Mouse (Mus musculus) forebrain, embryonic 11.5 days (tissue): ENCODE measurements around the gene Lin52. TPM values are rescaled to one million over a fixed set of nuclear protein-coding genes. Genes with fewer than 3 reads are reported as not detected.
A peak's percentile ranks its signal among the peaks of the same experiment; 100 is the strongest.

Experiments used
- ATAC-seq: fragments of 200-750 bp; cut with Nextera tagmentation; replicated peaks from 2 replicates; pipeline ENCODE4 v1.8.0; 2017; ENCODE audit warnings: moderate TSS enrichment; ENCODE audit not compliant: low FRiP score
- DNase-seq: peaks from one replicate; pipeline ENCODE4 v3.0.0-alpha.2; 2017; ENCODE audit warnings: low spot score
- H3K27ac ChIP-seq: fragments of 300-500 bp; sonication (generic); 2 replicates; pipeline ENCODE4 v1.5.1; 2014; ENCODE audit warnings: low read depth, low read length
- H3K27me3 ChIP-seq: fragments of 300-500 bp; sonication (generic); 2 replicates; pipeline ENCODE4 v1.6.1; 2014; ENCODE audit warnings: mild to moderate bottlenecking, low read length, mixed read lengths; ENCODE audit not compliant: control insufficient read depth, insufficient read depth
- H3K36me3 ChIP-seq: fragments of 300-500 bp; sonication (generic); 2 replicates; pipeline ENCODE4 v1.6.1; 2014; ENCODE audit warnings: mild to moderate bottlenecking, low read length, moderate library complexity, mixed read lengths; ENCODE audit not compliant: control insufficient read depth, insufficient read depth
- H3K4me1 ChIP-seq: fragments of 300-500 bp; sonication (generic); replicated peaks from 2 replicates; pipeline ENCODE4 v1.6.1; 2014; ENCODE audit warnings: low read length, mixed read lengths; ENCODE audit not compliant: control insufficient read depth, insufficient read depth
- H3K4me2 ChIP-seq: fragments of 300-500 bp; sonication (generic); 2 replicates; pipeline ENCODE4 v1.6.1; 2014; ENCODE audit warnings: low read depth, mild to moderate bottlenecking, low read length, moderate library complexity, mixed read lengths; ENCODE audit not compliant: severe bottlenecking
- H3K4me3 ChIP-seq: fragments of 300-500 bp; sonication (generic); 2 replicates; pipeline ENCODE4 v1.5.1; 2014; ENCODE audit warnings: low read depth, low read length
- H3K9ac ChIP-seq: fragments of 300-500 bp; sonication (generic); 2 replicates; pipeline ENCODE4 v1.6.1; 2014; ENCODE audit warnings: low read length
- H3K9me3 ChIP-seq: fragments of 300-500 bp; sonication (generic); 2 replicates; pipeline ENCODE4 v1.6.1; 2016; ENCODE audit warnings: low read length, mixed read lengths; ENCODE audit not compliant: control insufficient read depth
- WGBS: fragments of 180-500 bp; shearing (Covaris S2); extraction: QIAGEN DNeasy Blood & Tissue Kit; methylation state at CpG from one replicate; pipeline ENCODE4 v1.1.7; 2014; 5-methylcytosine and 5-hydroxymethylcytosine counted together
- polyA plus RNA-seq: library from polyadenylated mRNA; unstranded; fragments of >200 nt; fragmentation: Nextera tagmentation; extraction: Ambion mirVana; gene quantifications from 2 replicates; pipeline ENCODE4 v1.2.1, GENCODE M21; 2014

Lin52 gene
- polyA plus RNA-seq, 1 experiment from 2014 or later, result 36.5 TPM

- Histone ChIP-seq H3K4me2 (peak overlapping the region; percentile 85), H3K9ac (peak overlapping the region; percentile 71), H3K27ac (no peak overlapping the region), H3K4me3 (peak overlapping the region; percentile 82), H3K9me3 (no peaks in the 10 kb centered on the region), H3K4me1 (peaks cover 4% of the 10 kb centered on the region; the same call in 1 of the 2 replicates), H3K36me3 (no peaks in the 10 kb centered on the region), H3K27me3 (no peaks in the 10 kb centered on the region; the same call in 1 of the 2 replicates)
- under 1% methylated on average over 11 of the region's 11 CpGs for WGBS
- ATAC-seq (no peak), DNase-seq (peak; percentile 51)
Observed at GRCm38 (mm10) chr12:84451801-84452200, 579 bp downstream of the Lin52 start.

- 88% methylated on average over 3 of the region's 3 CpGs for WGBS
- no peak overlapping the region for H3K27ac ChIP-seq
- no peak for ATAC-seq
Observed at GRCm38 (mm10) chr12:84456911-84457310, 5.7 kb downstream of the Lin52 start.

GRCm38 (mm10) chr12:84459845-84460244 lies 8.6 kb downstream of the Lin52 start:
- ATAC-seq (no peak), DNase-seq (no peak)
- no peaks in the 10 kb centered on the region for H3K27me3 ChIP-seq
- no peak overlapping the region for H3K4me3 ChIP-seq
- no peaks in the 10 kb centered on the region for H3K36me3 ChIP-seq
- 66% methylated on average over 1 of the region's 1 CpGs for WGBS
- no peaks in the 10 kb centered on the region for H3K9me3 ChIP-seq
- H3K27ac ChIP-seq, result no peak overlapping the region
- H3K4me1 ChIP-seq, result no peaks in the 10 kb centered on the region
- no peak overlapping the region for H3K4me2 ChIP-seq
- no peak overlapping the region for H3K9ac ChIP-seq

More at GRCm38 (mm10) chr12:84456911-84457310, 5.7 kb downstream of the Lin52 start:
- no peak for DNase-seq
- no peaks in the 10 kb centered on the region for H3K9me3 ChIP-seq
- no peak overlapping the region for H3K9ac ChIP-seq
- H3K4me3 ChIP-seq, result no peak overlapping the region
- no peaks in the 10 kb centered on the region for H3K27me3 ChIP-seq
- no peaks in the 10 kb centered on the region for H3K36me3 ChIP-seq
- H3K4me1 ChIP-seq, result no peaks in the 10 kb centered on the region
- H3K4me2 ChIP-seq, result no peak overlapping the region

- H3K4me1 ChIP-seq, result no peaks in the 10 kb centered on the region
- ATAC-seq, result no peak
- no peaks in the 10 kb centered on the region for H3K36me3 ChIP-seq
- no peak overlapping the region for H3K9ac ChIP-seq
- no peak overlapping the region for H3K27ac ChIP-seq
- no peaks in the 10 kb centered on the region for H3K9me3 ChIP-seq
- no peak for DNase-seq
- no peak overlapping the region for H3K4me3 ChIP-seq
- H3K27me3 ChIP-seq, result no peaks in the 10 kb centered on the region
- H3K4me2 ChIP-seq, result no peak overlapping the region
- 89% methylated on average over 5 of the region's 5 CpGs for WGBS
Observed at GRCm38 (mm10) chr12:84461416-84461815, 10.2 kb downstream of the Lin52 start.

GRCm38 (mm10) chr12:84462856-84463255 lies 11.6 kb downstream of the Lin52 start:
- no peak overlapping the region for H3K9ac ChIP-seq
- ATAC-seq (no peak), DNase-seq (no peak)
- no peaks in the 10 kb centered on the region for H3K36me3 ChIP-seq
- no peaks in the 10 kb centered on the region for H3K27me3 ChIP-seq
- 89% methylated on average over 3 of the region's 3 CpGs for WGBS
- H3K27ac ChIP-seq, result no peak overlapping the region
- H3K4me2 ChIP-seq, result no peak overlapping the region
- no peaks in the 10 kb centered on the region for H3K4me1 ChIP-seq
- no peak overlapping the region for H3K4me3 ChIP-seq
- no peaks in the 10 kb centered on the region for H3K9me3 ChIP-seq

GRCm38 (mm10) chr12:84468701-84469100 lies 17.5 kb downstream of the Lin52 start:
- Histone ChIP-seq H3K4me1 (no peaks in the 10 kb centered on the region), H3K27ac (no peak overlapping the region), H3K4me3 (no peak overlapping the region), H3K27me3 (no peaks in the 10 kb centered on the region), H3K36me3 (no peaks in the 10 kb centered on the region), H3K4me2 (no peak overlapping the region), H3K9ac (no peak overlapping the region), H3K9me3 (no peaks in the 10 kb centered on the region)
- ATAC-seq (no peak), DNase-seq (no peak)
- 0% methylated on average over 1 of the region's 1 CpGs for WGBS

- 97% methylated on average over 7 of the region's 7 CpGs for WGBS
- Histone ChIP-seq H3K4me2 (no peak overlapping the region), H3K36me3 (no peaks in the 10 kb centered on the region), H3K9ac (no peak overlapping the region), H3K27me3 (no peaks in the 10 kb centered on the region), H3K9me3 (no peaks in the 10 kb centered on the region), H3K4me1 (no peaks in the 10 kb centered on the region), H3K4me3 (no peak overlapping the region), H3K27ac (no peak overlapping the region)
- DNase-seq, result no peak
- ATAC-seq, result no peak
Observed at GRCm38 (mm10) chr12:84478937-84479336, 27.7 kb downstream of the Lin52 start.

GRCm38 (mm10) chr12:84481251-84481650 lies 30.0 kb downstream of the Lin52 start:
- no peak overlapping the region for H3K9ac ChIP-seq
- no peaks in the 10 kb centered on the region for H3K36me3 ChIP-seq
- no peak for ATAC-seq
- 67% methylated on average over 2 of the region's 2 CpGs for WGBS
- no peaks in the 10 kb centered on the region for H3K9me3 ChIP-seq
- no peak overlapping the region for H3K4me3 ChIP-seq
- no peak for DNase-seq
- H3K27me3 ChIP-seq, result no peaks in the 10 kb centered on the region
- no peak overlapping the region for H3K4me2 ChIP-seq
- H3K27ac ChIP-seq, result no peak overlapping the region
- no peaks in the 10 kb centered on the region for H3K4me1 ChIP-seq

GRCm38 (mm10) chr12:84482778-84483585 lies 31.8 kb downstream of the Lin52 start:
- Histone ChIP-seq H3K27me3 (no peaks in the 10 kb centered on the region), H3K9ac (no peak overlapping the region), H3K4me2 (no peak overlapping the region), H3K4me3 (no peak overlapping the region), H3K27ac (no peak overlapping the region), H3K9me3 (no peaks in the 10 kb centered on the region), H3K36me3 (no peaks in the 10 kb centered on the region), H3K4me1 (no peaks in the 10 kb centered on the region)
- no peak for DNase-seq
- 90% methylated on average over 14 of the region's 14 CpGs for WGBS
- no peak for ATAC-seq
